Mouse (Mus musculus): ENCODE measurements around the gene Chp2. TPM values are rescaled to one million over a fixed set of nuclear protein-coding genes. Genes with fewer than 3 reads are reported as not detected.

Gene Chp2
- total and polyA plus RNA-seq, 3 experiments = not detected

- Histone ChIP-seq H3K4me3 (ENCODE audit: control insufficient read depth in 1 of 2, insufficient read depth in 1 of 2, low read depth in 2 of 2, low read length in 2 of 2) (no peak overlapping the region), H3K9ac (ENCODE audit: control insufficient read depth, low read depth, low read length, poor library complexity, severe bottlenecking) (no peak overlapping the region), H3K4me1 (ENCODE audit: control insufficient read depth in 1 of 2, insufficient read depth in 2 of 2, low read length in 2 of 2) (no peaks in the 10 kb centered on the region), H3K27ac (ENCODE audit: control insufficient read depth, low read depth, low read length) (no peak overlapping the region), H3K27me3 (ENCODE audit: control insufficient read depth in 1 of 2, insufficient read depth in 2 of 2, low read length in 2 of 2) (peaks cover 4 to 18% of the 10 kb centered on the region in 2 experiments; a peak in 3 of 4 replicates), H3K79me2 (ENCODE audit: control insufficient read depth, insufficient read depth, low read length, poor library complexity) (no peaks in the 10 kb centered on the region), H3K9me3 (replicated peaks; ENCODE audit: insufficient read depth, low read length) (no peaks in the 10 kb centered on the region), H3K36me3 (ENCODE audit: control insufficient read depth in 1 of 2, insufficient read depth in 2 of 2, low read length in 2 of 2) (no peaks in the 10 kb centered on the region)
- TF ChIP-seq JUND (IDR thresholded peaks at IDR 0.05; ENCODE audit: low read depth, low read length) = no peak
- TF ChIP-seq KAT2A (conservative IDR thresholded peaks at IDR 0.05; ENCODE audit: low read depth, low read length) = no peak
- TF ChIP-seq CHD2 (IDR thresholded peaks at IDR 0.05; ENCODE audit: low read length) = no peak
- no peak for TF ChIP-seq MAX (IDR thresholded peaks at IDR 0.05; ENCODE audit: low read length)
- TF ChIP-seq MAFK (IDR thresholded peaks at IDR 0.05; ENCODE audit: borderline replicate concordance, low read depth, low read length) = no peak
- TF ChIP-seq MYC (IDR thresholded peaks at IDR 0.05; ENCODE audit: low read depth, low read length) = no peak
- no peak for DNase-seq (ENCODE audit: low read depth, low spot score)
Observed at GRCm38 (mm10) chr7:122206121-122206520, 13.2 kb upstream of the Chp2 start.

GRCm38 (mm10) chr7:122208276-122209021 lies 10.8 kb upstream of the Chp2 start:
- TF ChIP-seq BHLHE40 (IDR thresholded peaks at IDR 0.05; ENCODE audit: borderline replicate concordance, low read depth, low read length) (no peak), SIN3A (IDR thresholded peaks at IDR 0.05; ENCODE audit: low read length) (no peak), UBTF (IDR thresholded peaks at IDR 0.05; ENCODE audit: borderline replicate concordance, insufficient read depth, low read depth, low read length) (no peak), POLR2AphosphoS5 (IDR thresholded peaks at IDR 0.05; ENCODE audit: borderline replicate concordance, low read depth, low read length) (no peak), NELFE (IDR thresholded peaks at IDR 0.05; ENCODE audit: low read depth, low read length) (no peak), MYB (IDR thresholded peaks at IDR 0.05; ENCODE audit: low read depth, low read length) (no peak), ZKSCAN1 (IDR thresholded peaks at IDR 0.05; ENCODE audit: low read depth, low read length) (no peak), TAL1 (IDR thresholded peaks at IDR 0.05; ENCODE audit: low read length) (no peak), MAFK (IDR thresholded peaks at IDR 0.05; ENCODE audit: borderline replicate concordance, low read depth, low read length) (no peak), JUND (IDR thresholded peaks at IDR 0.05; ENCODE audit: low read depth, low read length) (no peak), CHD1 (IDR thresholded peaks at IDR 0.05; ENCODE audit: low read depth, low read length) (no peak), HCFC1 (IDR thresholded peaks at IDR 0.05; ENCODE audit: low read depth, low read length) (no peak), TBP (IDR thresholded peaks at IDR 0.05; ENCODE audit: low read depth, low read length) (no peak), NRF1 (IDR thresholded peaks at IDR 0.05; ENCODE audit: insufficient read depth, low read depth, low read length, poor library complexity, severe bottlenecking) (no peak), ETS1 (IDR thresholded peaks at IDR 0.05; ENCODE audit: low read depth, low read length) (no peak), CTCF (IDR thresholded peaks at IDR 0.05 in 2 of 3, conservative IDR thresholded peaks at IDR 0.05 in 1 of 3; ENCODE audit: control insufficient read depth in 1 of 3, insufficient read depth in 1 of 3, low read depth in 2 of 3, low read length in 3 of 3, poor library complexity in 1 of 3, severe bottlenecking in 1 of 3) (no peak), MAX (IDR thresholded peaks at IDR 0.05; ENCODE audit: low read length) (no peak), ELF1 (IDR thresholded peaks at IDR 0.05; ENCODE audit: low read depth, low read length) (no peak), SMC3 (IDR thresholded peaks at IDR 0.05; ENCODE audit: low read depth, low read length) (no peak)
- H3K9ac ChIP-seq (ENCODE audit: control insufficient read depth, low read depth, low read length, poor library complexity, severe bottlenecking) = no peak overlapping the region

More at GRCm38 (mm10) chr7:122208276-122209021, 10.8 kb upstream of the Chp2 start:
- no peaks in the 10 kb centered on the region for H3K36me3 ChIP-seq (ENCODE audit: control insufficient read depth in 1 of 2, insufficient read depth in 2 of 2, low read length in 2 of 2)
- H3K79me2 ChIP-seq (ENCODE audit: control insufficient read depth, insufficient read depth, low read length, poor library complexity) = no peaks in the 10 kb centered on the region
- H3K4me3 ChIP-seq (ENCODE audit: control insufficient read depth in 1 of 2, insufficient read depth in 1 of 2, low read depth in 2 of 2, low read length in 2 of 2) = no peak overlapping the region
- peaks cover 2 to 15% of the 10 kb centered on the region in 2 experiments; a peak in 2 of 4 replicates for H3K27me3 ChIP-seq (ENCODE audit: control insufficient read depth in 1 of 2, insufficient read depth in 2 of 2, low read length in 2 of 2)
- H3K9me3 ChIP-seq (replicated peaks; ENCODE audit: insufficient read depth, low read length) = no peaks in the 10 kb centered on the region
- no peaks in the 10 kb centered on the region for H3K4me1 ChIP-seq (ENCODE audit: control insufficient read depth in 1 of 2, insufficient read depth in 2 of 2, low read length in 2 of 2)
- DNase-seq (ENCODE audit: low read depth, low spot score) = no peak
- no peak overlapping the region for H3K27ac ChIP-seq (ENCODE audit: control insufficient read depth, low read depth, low read length)
